Mouse (Mus musculus): ENCODE results near the gene 1700018B08Rik. TPM values are rescaled to one million over a fixed set of nuclear protein-coding genes. Genes with fewer than 3 reads are reported as not detected.

Gene 1700018B08Rik
- polyA plus RNA-seq, 1 experiment from 2014 or later, result not detected

- H3K4me3 ChIP-seq (replicated peaks), result no peak overlapping the region
- no peaks in the 10 kb centered on the region for H3K36me3 ChIP-seq
- H3K27me3 ChIP-seq, result peaks cover 30% of the 10 kb centered on the region
- H3K4me2 ChIP-seq, result no peak overlapping the region
- no peaks in the 10 kb centered on the region for H3K4me1 ChIP-seq (replicated peaks)
- H3K27ac ChIP-seq, result no peak overlapping the region
- H3K9ac ChIP-seq (replicated peaks), result no peak overlapping the region
- H3K9me3 ChIP-seq, result no peaks in the 10 kb centered on the region
- ATAC-seq (ENCODE audit: insufficient number of reproducible peaks, insufficient read depth, low FRiP score, low TSS enrichment, low read depth), result no peak
- 74% methylated on average over 13 of the region's 13 CpGs for WGBS
Observed at GRCm38 (mm10) chr8:121542901-121543300, 1.2 kb downstream of the 1700018B08Rik start.

- no peak for ATAC-seq (ENCODE audit: insufficient number of reproducible peaks, insufficient read depth, low FRiP score, low TSS enrichment, low read depth)
- Histone ChIP-seq H3K4me2 (no peak overlapping the region), H3K36me3 (no peaks in the 10 kb centered on the region), H3K4me3 (replicated peaks) (no peak overlapping the region), H3K9me3 (no peaks in the 10 kb centered on the region), H3K27ac (no peak overlapping the region), H3K4me1 (replicated peaks) (no peaks in the 10 kb centered on the region), H3K9ac (replicated peaks) (no peak overlapping the region), H3K27me3 (peaks cover 30% of the 10 kb centered on the region)
- WGBS, result 78% methylated on average over 19 of the region's 19 CpGs
Observed at GRCm38 (mm10) chr8:121541862-121542261, 2.3 kb downstream of the 1700018B08Rik start.

- Histone ChIP-seq H3K4me1 (replicated peaks) (no peaks in the 10 kb centered on the region; the same call in 1 of the 2 replicates), H3K36me3 (no peaks in the 10 kb centered on the region), H3K27ac (no peak overlapping the region), H3K4me3 (replicated peaks) (no peak overlapping the region), H3K4me2 (no peak overlapping the region), H3K9me3 (no peaks in the 10 kb centered on the region), H3K27me3 (peaks cover 16% of the 10 kb centered on the region), H3K9ac (replicated peaks) (no peak overlapping the region)
- ATAC-seq (ENCODE audit: insufficient number of reproducible peaks, insufficient read depth, low FRiP score, low TSS enrichment, low read depth), result no peak
- 58% methylated on average over 5 of the region's 5 CpGs for WGBS
Observed at GRCm38 (mm10) chr8:121532381-121532780, 11.7 kb downstream of the 1700018B08Rik start.

- Histone ChIP-seq H3K9ac (replicated peaks) (no peak overlapping the region), H3K4me2 (no peak overlapping the region), H3K9me3 (no peaks in the 10 kb centered on the region), H3K36me3 (no peaks in the 10 kb centered on the region), H3K4me3 (replicated peaks) (no peak overlapping the region), H3K27me3 (peaks cover 25% of the 10 kb centered on the region), H3K27ac (no peak overlapping the region), H3K4me1 (replicated peaks) (peaks cover 8% of the 10 kb centered on the region)
- no peak for ATAC-seq (ENCODE audit: insufficient number of reproducible peaks, insufficient read depth, low FRiP score, low TSS enrichment, low read depth)
- 77% methylated on average over 10 of the region's 10 CpGs for WGBS
Observed at GRCm38 (mm10) chr8:121530639-121531038, 13.5 kb downstream of the 1700018B08Rik start.

- 89% methylated on average over 15 of the region's 15 CpGs for WGBS
Observed at GRCm38 (mm10) chr8:121528790-121529189, 15.3 kb downstream of the 1700018B08Rik start.

GRCm38 (mm10) chr8:121527751-121528150 lies 16.4 kb downstream of the 1700018B08Rik start:
- no peak overlapping the region for H3K4me2 ChIP-seq
- H3K27ac ChIP-seq, result no peak overlapping the region
- 82% methylated on average over 9 of the region's 9 CpGs for WGBS
- no peak for ATAC-seq (ENCODE audit: insufficient number of reproducible peaks, insufficient read depth, low FRiP score, low TSS enrichment, low read depth)
- no peaks in the 10 kb centered on the region for H3K36me3 ChIP-seq
- no peak overlapping the region for H3K9ac ChIP-seq (replicated peaks)
- peaks cover 8% of the 10 kb centered on the region for H3K4me1 ChIP-seq (replicated peaks)
- H3K9me3 ChIP-seq, result no peaks in the 10 kb centered on the region
- peaks cover 38% of the 10 kb centered on the region for H3K27me3 ChIP-seq
- H3K4me3 ChIP-seq (replicated peaks), result no peak overlapping the region

More at GRCm38 (mm10) chr8:121528790-121529189, 15.3 kb downstream of the 1700018B08Rik start:
- H3K4me3 ChIP-seq (replicated peaks), result no peak overlapping the region
- peaks cover 8% of the 10 kb centered on the region for H3K4me1 ChIP-seq (replicated peaks)
- no peaks in the 10 kb centered on the region for H3K36me3 ChIP-seq
- peaks cover 38% of the 10 kb centered on the region for H3K27me3 ChIP-seq
- no peak overlapping the region for H3K9ac ChIP-seq (replicated peaks)
- H3K4me2 ChIP-seq, result no peak overlapping the region
- no peak overlapping the region for H3K27ac ChIP-seq
- no peaks in the 10 kb centered on the region for H3K9me3 ChIP-seq
- no peak for ATAC-seq (ENCODE audit: insufficient number of reproducible peaks, insufficient read depth, low FRiP score, low TSS enrichment, low read depth)

- peaks cover 38% of the 10 kb centered on the region for H3K27me3 ChIP-seq
- no peak overlapping the region for H3K4me3 ChIP-seq (replicated peaks)
- no peaks in the 10 kb centered on the region for H3K36me3 ChIP-seq
- H3K9ac ChIP-seq (replicated peaks), result no peak overlapping the region
- no peak overlapping the region for H3K4me2 ChIP-seq
- no peak for ATAC-seq (ENCODE audit: insufficient number of reproducible peaks, insufficient read depth, low FRiP score, low TSS enrichment, low read depth)
- 67% methylated on average over 6 of the region's 6 CpGs for WGBS
- no peak overlapping the region for H3K27ac ChIP-seq
- no peaks in the 10 kb centered on the region for H3K9me3 ChIP-seq
- peaks cover 8% of the 10 kb centered on the region for H3K4me1 ChIP-seq (replicated peaks)
Observed at GRCm38 (mm10) chr8:121526811-121527550, 17.1 kb downstream of the 1700018B08Rik start.

- Histone ChIP-seq H3K9me3 (no peaks in the 10 kb centered on the region), H3K4me1 (replicated peaks) (peaks cover 8% of the 10 kb centered on the region), H3K27ac (no peak overlapping the region), H3K27me3 (peaks cover 22% of the 10 kb centered on the region), H3K36me3 (no peaks in the 10 kb centered on the region), H3K9ac (replicated peaks) (no peak overlapping the region), H3K4me2 (no peak overlapping the region), H3K4me3 (replicated peaks) (no peak overlapping the region)
- ATAC-seq (ENCODE audit: insufficient number of reproducible peaks, insufficient read depth, low FRiP score, low TSS enrichment, low read depth), result no peak
- 77% methylated on average over 18 of the region's 18 CpGs for WGBS
Observed at GRCm38 (mm10) chr8:121525111-121525818, 18.9 kb downstream of the 1700018B08Rik start.

GRCm38 (mm10) chr8:121513429-121513828 lies 30.7 kb downstream of the 1700018B08Rik start:
- 6% methylated on average over 12 of the region's 12 CpGs for WGBS
- Histone ChIP-seq H3K36me3 (no peaks in the 10 kb centered on the region), H3K9ac (replicated peaks) (no peak overlapping the region), H3K27me3 (peaks cover 62% of the 10 kb centered on the region), H3K4me1 (replicated peaks) (peaks cover 15% of the 10 kb centered on the region), H3K4me3 (replicated peaks) (no peak overlapping the region), H3K9me3 (no peaks in the 10 kb centered on the region), H3K27ac (no peak overlapping the region), H3K4me2 (no peak overlapping the region)
- peak; percentile 64; the same call in 1 of the 2 replicates for ATAC-seq (ENCODE audit: insufficient number of reproducible peaks, insufficient read depth, low FRiP score, low TSS enrichment, low read depth)

GRCm38 (mm10) chr8:121511751-121512150 lies 32.4 kb downstream of the 1700018B08Rik start:
- no peak for ATAC-seq (ENCODE audit: insufficient number of reproducible peaks, insufficient read depth, low FRiP score, low TSS enrichment, low read depth)
- Histone ChIP-seq H3K9me3 (no peaks in the 10 kb centered on the region), H3K27me3 (peaks cover 69% of the 10 kb centered on the region), H3K4me1 (replicated peaks) (peaks cover 15% of the 10 kb centered on the region), H3K36me3 (no peaks in the 10 kb centered on the region), H3K4me3 (replicated peaks) (no peak overlapping the region), H3K9ac (replicated peaks) (0 out of 2 replicates have a peak overlapping the region, but pooled peaks have one; percentile 27), H3K4me2 (no peak overlapping the region), H3K27ac (peak overlapping the region; percentile 66)
- WGBS, result 54% methylated on average over 9 of the region's 9 CpGs

- Histone ChIP-seq H3K36me3 (no peaks in the 10 kb centered on the region), H3K27me3 (peaks cover 24% of the 10 kb centered on the region; the same call in 1 of the 2 replicates), H3K27ac (no peak overlapping the region), H3K9ac (replicated peaks) (no peak overlapping the region), H3K4me2 (no peak overlapping the region), H3K9me3 (no peaks in the 10 kb centered on the region), H3K4me3 (replicated peaks) (no peak overlapping the region), H3K4me1 (replicated peaks) (peaks cover 58% of the 10 kb centered on the region)
- no peak for ATAC-seq (ENCODE audit: insufficient number of reproducible peaks, insufficient read depth, low FRiP score, low TSS enrichment, low read depth)
- 86% methylated on average over 6 of the region's 6 CpGs for WGBS
Observed at GRCm38 (mm10) chr8:121497621-121498020, 46.5 kb downstream of the 1700018B08Rik start.
